Mouse (Mus musculus) hindbrain, postnatal 0 days (tissue): ENCODE data around the gene Efcab8. TPM values are rescaled to one million over a fixed set of nuclear protein-coding genes. Genes with fewer than 3 reads are reported as not detected.

Experiments used
- ATAC-seq: fragments of 200-750 bp; cut with Nextera tagmentation; 2 replicates; pipeline ENCODE4 v1.8.0; 2017; ENCODE audit warnings: mild to moderate bottlenecking, moderate TSS enrichment, moderate library complexity
- DNase-seq: peaks from one replicate; pipeline ENCODE4 v3.0.0-alpha.2; 2015; ENCODE audit warnings: low spot score
- H3K27ac ChIP-seq: fragments of 300-500 bp; sonication (generic); 2 replicates; pipeline ENCODE4 v1.5.1; 2014; ENCODE audit warnings: mild to moderate bottlenecking
- H3K27me3 ChIP-seq: fragments of 300-500 bp; sonication (generic); 2 replicates; pipeline ENCODE4 v1.6.1; 2014; ENCODE audit warnings: low read length, mixed read lengths; ENCODE audit not compliant: insufficient read depth
- H3K36me3 ChIP-seq: fragments of 300-500 bp; sonication (generic); 2 replicates; pipeline ENCODE4 v1.6.1; 2014; ENCODE audit warnings: low read length, mixed read lengths; ENCODE audit not compliant: insufficient read depth
- H3K4me1 ChIP-seq: fragments of 300-500 bp; sonication (generic); 2 replicates; pipeline ENCODE4 v1.6.1; 2014; ENCODE audit warnings: antibody characterized with exemption, low read length, mixed read lengths; ENCODE audit not compliant: insufficient read depth
- H3K4me2 ChIP-seq: fragments of 300-500 bp; sonication (generic); 2 replicates; pipeline ENCODE4 v1.6.1; 2014; ENCODE audit warnings: low read depth, mild to moderate bottlenecking, low read length, moderate library complexity, mixed read lengths
- H3K4me3 ChIP-seq: fragments of 300-500 bp; sonication (generic); 2 replicates; pipeline ENCODE4 v1.5.1; 2014; ENCODE audit warnings: low read length
- H3K9ac ChIP-seq: fragments of 300-500 bp; sonication (generic); replicated peaks from 2 replicates; pipeline ENCODE4 v1.6.1; 2014; ENCODE audit warnings: mild to moderate bottlenecking, low read length, moderate library complexity, mixed read lengths
- H3K9me3 ChIP-seq: fragments of 300-500 bp; sonication (generic); 2 replicates; pipeline ENCODE4 v1.6.1; 2016; ENCODE audit warnings: low read length, mixed read lengths
- CTCF ChIP-seq: IDR thresholded peaks from 2 replicates; pipeline ENCODE4 v1.5.1; 2016; ENCODE audit warnings: antibody characterized with exemption, control low read depth, low read depth
- WGBS: fragments of 180-500 bp; shearing (Covaris S2); extraction: QIAGEN DNeasy Blood & Tissue Kit; methylation state at CpG from one replicate; pipeline ENCODE4 v1.1.7; 2014; 5-methylcytosine and 5-hydroxymethylcytosine counted together
- polyA plus RNA-seq: library from polyadenylated mRNA; unstranded; fragments of >200 nt; fragmentation: Nextera tagmentation; extraction: Ambion mirVana; gene quantifications from 2 replicates; pipeline ENCODE4 v1.2.1, GENCODE M21; 2015
- total RNA-seq: library from RNA; depleted of rRNA; stranded (reverse); fragments of >200 nt; gene quantifications from 2 replicates; pipeline ENCODE4 v1.2.3, GENCODE M21; 2014

The Efcab8 gene
- total and polyA plus RNA-seq, 2 experiments from 2014 or later = 0.04 TPM; not detected in 1

- Histone ChIP-seq H3K4me2 (no peak overlapping the region), H3K4me1 (no peaks in the 10 kb centered on the region), H3K27me3 (no peaks in the 10 kb centered on the region), H3K9ac (no peak overlapping the region), H3K36me3 (peaks cover 60% of the 10 kb centered on the region), H3K27ac (no peak overlapping the region), H3K4me3 (no peak overlapping the region), H3K9me3 (no peaks in the 10 kb centered on the region)
- DNase-seq (no peak), ATAC-seq (no peak)
- 94% methylated on average over 5 of the region's 5 CpGs for WGBS
- TF ChIP-seq CTCF = no peak
These were observed 17.6 kb upstream of the Efcab8 start for GRCm38 (mm10) chr2:153762121-153762520.

GRCm38 (mm10) chr2:153767484-153767883 lies 12.2 kb upstream of the Efcab8 start:
- peaks cover 38% of the 10 kb centered on the region for H3K36me3 ChIP-seq
- H3K27ac ChIP-seq = no peak overlapping the region
- no peaks in the 10 kb centered on the region for H3K9me3 ChIP-seq
- H3K4me2 ChIP-seq = no peak overlapping the region
- no peak for ATAC-seq
- TF ChIP-seq CTCF = no peak
- DNase-seq = no peak
- H3K4me1 ChIP-seq = no peaks in the 10 kb centered on the region
- 54% methylated on average over 6 of the region's 6 CpGs for WGBS
- no peak overlapping the region for H3K4me3 ChIP-seq
- H3K27me3 ChIP-seq = no peaks in the 10 kb centered on the region
- H3K9ac ChIP-seq = no peak overlapping the region

- ATAC-seq = no peak
- H3K4me3 ChIP-seq = no peak overlapping the region
- H3K4me1 ChIP-seq = no peaks in the 10 kb centered on the region
- TF ChIP-seq CTCF = no peak
- DNase-seq = no peak
- no peak overlapping the region for H3K9ac ChIP-seq
- no peak overlapping the region for H3K4me2 ChIP-seq
- H3K27me3 ChIP-seq = no peaks in the 10 kb centered on the region
- no peaks in the 10 kb centered on the region for H3K9me3 ChIP-seq
- WGBS = 77% methylated on average over 2 of the region's 2 CpGs
- H3K36me3 ChIP-seq = peaks cover 28% of the 10 kb centered on the region
- no peak overlapping the region for H3K27ac ChIP-seq
These were observed 10.8 kb upstream of the Efcab8 start for GRCm38 (mm10) chr2:153768881-153769280.

- H3K4me2 ChIP-seq = no peak overlapping the region
- H3K27ac ChIP-seq = no peak overlapping the region
- H3K9ac ChIP-seq = no peak overlapping the region
- WGBS = 96% methylated on average over 4 of the region's 4 CpGs
- ATAC-seq (no peak), DNase-seq (no peak)
- no peak for TF ChIP-seq CTCF
- H3K4me1 ChIP-seq = no peaks in the 10 kb centered on the region
- no peaks in the 10 kb centered on the region for H3K9me3 ChIP-seq
- no peaks in the 10 kb centered on the region; the same call in 1 of the 2 replicates for H3K36me3 ChIP-seq
- H3K4me3 ChIP-seq = no peak overlapping the region
- no peaks in the 10 kb centered on the region for H3K27me3 ChIP-seq
These were observed 6.8 kb upstream of the Efcab8 start for GRCm38 (mm10) chr2:153772950-153773349.

GRCm38 (mm10) chr2:153775472-153775871 lies 4.3 kb upstream of the Efcab8 start:
- Histone ChIP-seq H3K4me1 (no peaks in the 10 kb centered on the region), H3K27ac (no peak overlapping the region), H3K36me3 (no peaks in the 10 kb centered on the region; the same call in 1 of the 2 replicates), H3K4me3 (no peak overlapping the region), H3K9me3 (no peaks in the 10 kb centered on the region), H3K4me2 (no peak overlapping the region), H3K9ac (no peak overlapping the region), H3K27me3 (no peaks in the 10 kb centered on the region)
- ATAC-seq = no peak
- WGBS = 94% methylated on average over 4 of the region's 4 CpGs
- DNase-seq = no peak
- no peak for TF ChIP-seq CTCF

- Histone ChIP-seq H3K4me2 (peak overlapping the region; percentile 61), H3K9ac (no peak overlapping the region; the same call in 1 of the 2 replicates), H3K9me3 (no peaks in the 10 kb centered on the region), H3K4me3 (peak overlapping the region; percentile 22), H3K36me3 (no peaks in the 10 kb centered on the region), H3K27me3 (no peaks in the 10 kb centered on the region), H3K27ac (no peak overlapping the region), H3K4me1 (no peaks in the 10 kb centered on the region)
- ATAC-seq (peak; percentile 79), DNase-seq (peak; percentile 56)
- TF ChIP-seq CTCF = no peak
- WGBS = 14% methylated on average over 24 of the region's 24 CpGs
These were observed 931 bp upstream of the Efcab8 start for GRCm38 (mm10) chr2:153778638-153779362.

- 85% methylated on average over 4 of the region's 4 CpGs for WGBS
- Histone ChIP-seq H3K9me3 (no peaks in the 10 kb centered on the region), H3K4me2 (no peak overlapping the region), H3K9ac (no peak overlapping the region), H3K27ac (no peak overlapping the region), H3K36me3 (no peaks in the 10 kb centered on the region), H3K4me3 (no peak overlapping the region), H3K27me3 (no peaks in the 10 kb centered on the region), H3K4me1 (no peaks in the 10 kb centered on the region)
- no peak for DNase-seq
- no peak for TF ChIP-seq CTCF
- no peak for ATAC-seq
These were observed 1.4 kb downstream of the Efcab8 start for GRCm38 (mm10) chr2:153781181-153781580.
